Mouse (Mus musculus): ENCODE measurements around the gene Ptar1.
"Not testable (repeated sequence)": the region's sequence is repeated elsewhere in the genome, so short reads cannot be mapped to it uniquely, and the experiment has no call there.

Gene Ptar1

DNA sequence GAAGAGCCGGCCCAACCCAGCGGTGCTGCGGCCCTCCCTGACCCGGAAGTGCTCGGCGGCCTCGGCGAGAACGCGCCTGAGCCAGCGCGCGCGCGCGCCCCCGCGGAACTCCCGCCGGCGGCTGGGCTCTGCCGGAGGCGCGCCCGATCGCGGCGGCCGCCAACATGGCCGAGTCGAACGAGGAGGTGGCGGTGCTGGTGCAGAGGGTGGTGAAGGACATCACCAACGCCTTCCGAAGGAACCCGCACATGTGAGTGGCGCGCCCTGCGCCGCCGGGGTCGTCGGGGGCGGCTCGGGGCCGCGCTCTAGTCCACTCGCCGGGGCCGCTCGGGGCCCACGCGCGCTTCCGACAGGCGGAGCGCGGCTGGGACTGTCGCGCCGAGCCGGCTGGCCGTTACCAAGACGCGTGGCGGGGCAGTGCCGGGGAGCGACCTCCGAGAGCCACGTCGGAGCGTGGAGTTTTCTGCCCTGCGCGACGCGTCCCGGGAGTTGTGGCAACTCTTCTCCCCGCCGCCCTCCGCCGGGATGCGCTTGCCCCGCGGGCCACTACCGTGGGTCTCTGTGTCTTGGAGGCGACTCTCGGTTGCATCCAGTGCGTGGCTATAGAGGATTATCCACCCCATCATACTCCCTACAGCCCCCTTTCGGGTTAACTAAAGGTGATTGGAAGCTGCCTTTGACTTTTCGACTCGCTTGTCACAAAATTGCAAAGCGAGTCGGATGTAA is at the start of gene Ptar1:
Ptar1 (plus strand) TSS at position 134 of the 726 bp plus-strand sequence.
- DNase-seq (ENCODE audit: low read depth, low spot score) = peak; percentile 82

DNA sequence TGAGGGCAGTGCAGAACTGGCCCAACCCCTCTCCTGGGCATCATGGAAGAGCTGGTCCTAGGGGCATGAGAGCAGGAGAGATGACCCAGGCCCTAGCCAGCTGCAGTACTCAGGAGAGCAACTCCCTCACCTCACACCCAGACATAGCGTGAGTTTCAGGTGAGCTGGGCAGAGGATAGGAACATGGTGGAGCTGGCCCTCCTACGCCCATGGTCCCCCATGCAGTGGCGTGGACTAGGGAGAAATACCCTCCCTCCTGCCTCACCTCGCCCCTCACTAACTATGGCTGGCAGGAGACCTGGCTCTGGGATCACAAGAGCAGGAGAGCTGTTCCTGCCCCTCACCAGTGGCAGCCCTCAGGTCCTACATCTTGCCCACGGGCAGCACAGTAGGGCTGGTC is 43.4 kb upstream of the Ptar1 start:
- no peak for DNase-seq (ENCODE audit: low read depth, low spot score)

DNA sequence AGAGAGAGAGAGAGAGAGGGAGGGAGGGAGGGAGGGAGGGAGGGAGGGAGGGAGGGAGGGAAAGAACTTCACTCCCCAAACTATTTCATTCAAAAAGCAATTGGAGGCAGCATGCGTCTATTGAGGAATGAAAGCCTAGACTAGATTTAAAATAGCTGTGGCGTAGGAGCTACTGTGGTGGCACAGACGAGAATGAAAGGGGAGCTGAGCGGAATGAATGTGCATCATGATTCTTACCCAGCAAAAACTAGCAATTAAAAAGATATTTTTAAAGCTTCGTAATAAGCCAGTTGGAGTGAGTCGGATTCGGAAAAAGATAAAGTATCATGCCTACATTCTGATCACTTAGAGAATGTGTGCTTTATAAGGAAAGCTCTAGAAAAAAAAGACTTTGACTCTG is 41.9 kb upstream of the Ptar1 start:
- DNase-seq (ENCODE audit: low read depth, low spot score) = no peak

DNA sequence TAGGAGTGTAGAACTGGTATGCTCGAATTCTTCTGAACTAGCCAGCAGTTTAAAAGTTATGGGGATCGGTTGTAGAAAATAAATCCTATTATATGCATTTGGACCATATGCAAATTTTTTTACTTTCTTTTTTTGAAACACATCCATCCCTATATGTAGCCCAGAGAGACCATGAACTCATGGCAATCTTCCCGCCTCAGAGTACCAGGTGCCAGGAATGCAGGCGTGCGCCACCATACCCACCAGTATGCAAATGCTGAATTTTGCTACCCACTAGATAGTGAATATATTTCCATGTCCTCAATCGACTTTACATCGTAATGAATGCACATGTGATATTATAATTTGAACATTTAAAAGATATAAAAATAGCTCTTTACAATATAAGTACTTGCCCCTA is 39.9 kb upstream of the Ptar1 start:
- no peak for DNase-seq (ENCODE audit: low read depth, low spot score)

DNA sequence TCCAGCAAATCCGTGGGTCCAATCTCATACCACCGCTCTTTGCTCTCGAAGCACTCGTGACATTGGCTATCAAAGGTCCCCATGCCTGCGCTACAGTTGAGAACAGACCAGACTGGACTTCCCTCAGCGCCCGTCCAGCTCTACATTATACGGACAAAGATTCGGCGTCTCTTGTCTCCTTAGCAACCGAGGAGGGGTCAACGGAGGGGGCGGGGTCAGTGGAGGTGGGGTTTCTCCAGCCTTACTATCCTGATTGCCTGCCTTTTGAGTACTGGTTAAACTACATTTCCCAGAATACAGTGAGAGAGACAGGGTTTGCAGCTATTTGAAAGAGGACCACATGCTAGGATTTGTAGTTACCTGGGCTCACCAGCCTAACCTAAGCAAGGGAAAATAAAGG is 34.6 kb upstream of the Ptar1 start, which contains the start of gene 1700028P14Rik:
1700028P14Rik (minus strand) TSS at position 169 of the 400 bp plus-strand sequence.
- DNase-seq (ENCODE audit: low read depth, low spot score) = no peak

DNA sequence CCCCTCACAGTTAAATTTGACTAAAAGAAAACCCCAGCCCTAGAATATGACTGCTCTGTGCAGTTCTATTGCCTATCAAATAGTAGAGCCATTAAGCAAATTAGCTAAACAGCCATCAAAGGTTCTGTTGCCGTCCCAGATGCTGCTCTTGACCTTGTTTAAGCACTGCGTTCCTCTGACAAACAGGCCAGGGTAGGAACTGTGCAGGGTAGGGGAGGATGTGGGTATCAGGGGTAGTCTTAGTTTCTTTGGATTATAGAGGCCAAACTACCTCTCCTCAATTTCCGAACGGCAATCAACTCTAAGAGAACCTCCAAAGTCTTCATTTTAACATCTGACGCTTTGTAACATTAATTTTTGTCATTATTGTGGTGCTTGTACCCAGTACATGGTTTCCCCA is 34.1 kb upstream of the Ptar1 start:
- no peak for DNase-seq (ENCODE audit: low read depth, low spot score)

DNA sequence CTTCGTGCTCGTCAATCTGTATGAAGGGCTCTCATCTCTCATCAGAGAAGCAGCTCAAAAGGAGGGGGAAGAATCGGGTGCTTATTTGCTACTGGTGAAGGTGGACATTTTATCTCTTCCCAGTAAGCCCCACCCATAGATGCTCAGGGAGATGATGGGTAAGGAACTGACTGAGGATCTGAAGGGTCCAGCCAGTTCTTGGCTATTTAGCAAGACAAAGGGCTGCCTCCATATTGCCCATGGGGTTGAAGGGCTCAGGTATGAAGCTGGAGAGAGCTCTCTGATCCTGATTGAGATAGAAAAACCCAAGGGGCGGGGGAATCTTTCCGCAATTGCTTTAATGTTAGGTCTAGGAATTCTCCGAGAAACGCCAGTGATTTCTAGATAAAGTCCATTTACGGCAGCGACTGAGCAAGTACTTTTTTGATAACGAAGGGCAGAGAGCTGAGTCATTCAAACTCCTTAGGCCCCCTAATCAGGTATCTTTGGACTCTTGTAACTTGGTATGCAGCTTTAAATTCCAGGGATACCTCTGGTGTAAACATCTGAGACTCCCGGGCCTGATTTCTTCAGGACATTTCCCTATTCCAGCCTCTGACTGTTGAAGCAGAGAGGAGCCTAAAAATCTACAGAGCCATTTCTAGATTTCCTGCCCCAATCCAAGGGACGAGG is 29.8 kb upstream of the Ptar1 start:
- no peak for DNase-seq (ENCODE audit: low read depth, low spot score)

DNA sequence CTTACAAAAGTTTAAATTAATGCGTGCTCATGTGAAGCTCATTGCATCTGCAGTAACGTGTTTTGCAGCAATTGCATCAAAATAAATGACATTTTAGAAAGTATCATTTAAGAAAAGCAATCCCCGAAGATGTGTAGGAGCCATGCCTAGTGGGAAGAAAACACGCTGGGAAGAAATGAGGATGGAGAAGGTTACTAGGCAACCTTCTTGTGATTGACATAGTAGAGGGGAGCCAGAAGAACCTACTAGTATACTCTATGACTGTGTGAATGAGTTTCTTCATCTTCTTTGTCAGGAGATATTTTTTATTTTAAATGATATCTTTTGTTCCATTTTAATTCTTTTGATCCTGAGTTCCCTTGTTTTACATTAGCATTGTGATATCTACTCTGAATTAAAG is 28.9 kb upstream of the Ptar1 start:
- DNase-seq (ENCODE audit: low read depth, low spot score) = no peak

DNA sequence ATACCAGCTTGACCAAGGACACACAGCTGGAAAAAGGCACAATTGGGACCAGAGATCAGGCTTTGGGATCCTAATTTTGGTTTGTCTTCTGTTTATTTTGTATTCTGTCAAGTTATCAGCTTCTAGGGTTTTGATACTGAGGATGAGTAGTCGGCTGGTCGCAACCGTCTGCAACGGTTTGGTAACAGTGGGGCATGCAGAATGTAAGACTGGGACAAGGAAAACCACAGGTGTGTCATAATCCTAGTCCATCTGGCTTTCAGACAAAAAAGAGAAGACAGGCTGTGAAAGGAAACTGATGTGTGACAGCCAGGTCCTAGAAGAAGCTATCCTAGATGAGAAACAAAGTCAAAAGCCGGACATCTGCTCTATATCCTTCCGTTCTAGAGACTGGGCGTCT is 23.1 kb upstream of the Ptar1 start:
- DNase-seq (ENCODE audit: low read depth, low spot score) = no peak

DNA sequence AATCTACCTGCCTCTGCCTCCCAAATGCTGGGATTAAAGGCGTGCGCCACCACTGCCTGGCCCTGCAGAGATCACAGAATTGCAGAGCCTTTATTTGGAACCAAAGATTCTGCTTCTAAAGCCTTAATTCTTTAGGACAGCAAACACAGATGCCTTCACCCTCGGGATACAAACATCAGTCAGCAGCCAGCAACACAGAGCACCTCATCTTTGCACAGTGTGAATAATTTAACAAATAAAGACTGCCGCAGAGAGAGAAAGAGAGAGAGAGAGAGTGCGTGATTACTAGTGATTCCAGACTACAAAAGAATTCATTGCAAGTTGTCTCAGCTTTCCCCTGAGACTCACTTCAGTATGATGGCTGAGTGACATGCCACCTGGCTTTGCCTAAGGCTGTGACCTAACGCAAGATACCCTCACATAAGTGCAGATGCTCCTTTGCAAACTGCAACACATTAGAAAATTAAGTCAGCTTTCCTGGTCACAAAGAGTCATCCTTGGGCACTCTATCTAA is 19.0 kb upstream of the Ptar1 start:
- DNase-seq (ENCODE audit: low read depth, low spot score) = no peak

DNA sequence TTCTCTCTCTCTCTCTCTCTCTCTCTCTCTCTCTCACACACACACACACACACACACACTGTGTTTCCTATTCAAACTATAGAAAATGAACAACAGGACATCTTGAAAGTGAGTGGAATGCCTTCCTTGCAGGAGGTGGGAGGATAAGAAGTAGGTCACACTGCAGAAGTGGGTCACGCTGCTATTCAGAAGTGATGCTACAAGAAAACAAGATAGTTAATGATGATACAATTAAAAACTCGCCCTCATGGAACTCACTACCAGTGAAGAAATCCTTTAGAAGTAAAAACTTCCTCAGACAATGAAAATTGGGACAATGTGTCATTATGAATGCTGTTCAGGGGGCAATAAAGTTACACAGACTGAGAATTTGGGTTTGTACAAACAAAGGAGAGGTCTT is 14.2 kb upstream of the Ptar1 start:
- DNase-seq (ENCODE audit: low read depth, low spot score) = no peak

DNA sequence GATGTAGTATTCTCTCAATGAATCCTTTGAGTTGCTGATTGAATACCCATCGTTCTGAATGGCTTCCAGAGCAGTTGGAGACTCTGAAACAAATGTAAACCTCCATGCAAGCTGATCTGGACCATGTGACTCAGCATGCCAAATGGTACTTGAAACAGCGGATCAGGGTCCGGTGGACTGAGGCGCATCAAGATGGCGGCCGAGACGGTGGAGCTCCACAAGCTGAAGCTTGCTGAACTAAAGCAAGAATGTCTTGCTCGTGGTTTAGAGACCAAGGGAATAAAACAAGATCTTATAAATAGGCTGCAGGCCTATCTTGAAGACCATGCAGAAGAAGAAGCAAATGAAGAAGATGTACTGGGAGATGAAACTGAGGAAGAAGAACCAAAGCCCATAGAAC is 11.6 kb upstream of the Ptar1 start:
- DNase-seq (ENCODE audit: low read depth, low spot score) = not testable (repeated sequence)

DNA sequence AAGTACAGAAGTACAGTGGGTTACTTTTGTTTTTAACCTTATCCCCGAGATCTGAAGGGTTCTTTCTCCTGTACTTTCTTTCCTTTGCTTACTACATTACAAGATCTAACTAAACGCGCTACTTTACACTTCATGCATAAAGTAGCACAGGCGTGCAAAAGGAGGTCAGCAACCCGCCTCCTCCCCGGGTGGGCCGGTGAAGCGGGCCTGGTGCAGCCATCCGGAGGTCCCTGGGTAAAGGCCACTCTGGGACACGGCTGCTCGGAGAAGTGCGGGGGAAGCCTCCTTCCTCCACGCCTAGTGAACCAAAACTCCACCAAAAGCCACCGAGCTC is 300 bp upstream of the Ptar1 start:
- no peak for DNase-seq (ENCODE audit: low read depth, low spot score)

DNA sequence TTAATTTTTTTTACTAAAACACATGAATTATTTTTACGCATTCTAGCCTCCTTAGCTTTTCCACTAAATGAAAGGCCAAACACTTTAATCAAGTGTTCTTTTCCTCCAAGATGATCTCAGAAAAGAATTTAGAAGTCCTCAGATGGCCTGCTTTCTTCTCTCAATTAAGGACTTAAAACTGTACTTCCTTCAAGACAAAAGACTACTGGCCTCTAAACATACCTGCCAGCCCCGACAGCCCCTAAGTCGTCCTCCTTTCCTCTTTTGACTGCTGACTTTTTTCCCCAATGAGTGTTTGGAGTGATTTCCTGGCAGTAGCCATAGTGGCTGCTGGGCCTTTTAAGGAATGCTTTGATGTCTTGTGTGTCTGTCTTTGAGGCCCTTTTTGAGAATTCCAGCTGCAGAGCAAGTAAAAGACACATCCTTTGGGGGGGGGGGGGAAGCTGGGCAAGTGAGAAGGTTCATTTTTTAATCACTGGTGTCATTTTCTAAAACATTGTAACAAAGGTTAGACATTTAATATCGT is 1.3 kb downstream of the Ptar1 start:
- DNase-seq (ENCODE audit: low read depth, low spot score) = no peak

DNA sequence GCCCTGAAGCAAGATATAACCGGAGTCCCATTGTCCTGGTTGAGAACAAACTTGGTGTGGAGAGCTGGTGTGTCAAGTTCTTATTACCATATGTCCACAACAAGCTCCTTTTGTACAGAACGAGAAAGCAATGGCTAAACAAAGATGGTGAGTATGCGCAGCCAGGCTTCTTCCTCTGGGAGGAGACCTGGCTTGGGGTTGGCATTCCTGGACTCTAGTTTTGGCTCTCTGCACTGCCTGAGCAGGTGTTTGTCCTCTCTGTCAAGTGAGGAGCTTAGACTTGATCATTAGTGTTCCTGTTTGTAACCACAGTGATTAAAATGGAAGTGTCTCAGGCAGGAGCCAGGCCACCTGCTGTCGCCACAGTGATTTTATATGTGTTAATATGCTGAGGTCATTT is 7.1 kb downstream of the Ptar1 start:
- no peak for DNase-seq (ENCODE audit: low read depth, low spot score)

DNA sequence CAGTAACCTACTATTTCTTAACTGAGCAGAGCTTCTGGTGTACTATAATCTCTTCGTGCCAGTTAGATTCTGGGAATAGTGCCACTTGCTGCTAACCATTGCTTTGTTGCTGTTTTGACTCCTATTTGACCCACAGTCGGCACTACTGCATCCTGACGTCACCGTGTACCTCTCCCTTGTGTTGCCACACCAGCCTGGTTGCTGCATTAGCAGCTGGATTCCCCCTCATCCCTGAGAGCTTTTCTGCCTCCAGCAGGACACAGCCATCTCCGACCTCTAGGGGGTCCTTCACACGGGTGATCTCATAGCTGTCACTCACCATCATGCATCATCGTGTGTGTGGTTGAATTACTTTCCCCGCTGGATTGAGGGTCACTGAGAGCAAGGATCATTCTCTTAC is 10.6 kb downstream of the Ptar1 start:
- no peak for DNase-seq (ENCODE audit: low read depth, low spot score)

DNA sequence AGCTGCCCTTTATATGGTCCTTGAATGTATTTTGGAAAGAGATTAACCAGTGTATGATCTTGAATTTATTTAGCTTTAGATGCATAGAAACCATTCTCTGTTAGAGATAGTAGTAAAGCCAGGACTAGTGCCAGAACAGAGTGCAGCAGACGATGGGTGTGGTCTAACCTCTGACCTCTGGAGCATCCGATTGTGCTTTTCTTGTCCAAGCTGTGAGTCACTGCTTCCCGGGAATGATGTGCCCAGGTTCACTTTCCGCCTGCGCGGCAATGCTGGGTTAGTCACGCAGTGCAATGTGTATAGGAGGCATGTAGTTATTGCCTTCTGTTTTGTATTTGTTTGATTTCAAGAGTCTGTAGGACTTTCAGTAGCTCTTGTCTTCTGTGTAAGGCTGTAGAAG is 11.1 kb downstream of the Ptar1 start:
- DNase-seq (ENCODE audit: low read depth, low spot score) = no peak

DNA sequence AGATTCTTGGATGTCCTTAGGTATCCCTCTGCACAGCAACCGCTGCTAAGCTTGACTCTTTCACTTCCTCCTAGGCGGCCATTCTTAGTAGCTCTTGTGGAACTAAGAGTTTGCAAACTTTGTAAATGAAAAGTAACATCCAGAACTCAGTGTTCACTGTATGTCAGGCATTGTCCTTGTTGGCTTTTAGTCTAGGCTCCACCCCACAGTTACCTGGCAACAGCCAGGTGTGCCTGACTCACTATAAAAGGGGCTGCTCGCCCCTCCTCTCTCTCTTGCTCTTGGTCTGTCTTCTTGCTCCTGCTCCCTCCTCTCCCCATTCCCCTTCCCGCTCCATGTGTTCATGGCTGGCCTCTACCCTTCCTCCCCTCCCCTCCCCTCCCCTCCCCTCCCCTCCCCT is 11.9 kb downstream of the Ptar1 start:
- DNase-seq (ENCODE audit: low read depth, low spot score) = no peak

DNA sequence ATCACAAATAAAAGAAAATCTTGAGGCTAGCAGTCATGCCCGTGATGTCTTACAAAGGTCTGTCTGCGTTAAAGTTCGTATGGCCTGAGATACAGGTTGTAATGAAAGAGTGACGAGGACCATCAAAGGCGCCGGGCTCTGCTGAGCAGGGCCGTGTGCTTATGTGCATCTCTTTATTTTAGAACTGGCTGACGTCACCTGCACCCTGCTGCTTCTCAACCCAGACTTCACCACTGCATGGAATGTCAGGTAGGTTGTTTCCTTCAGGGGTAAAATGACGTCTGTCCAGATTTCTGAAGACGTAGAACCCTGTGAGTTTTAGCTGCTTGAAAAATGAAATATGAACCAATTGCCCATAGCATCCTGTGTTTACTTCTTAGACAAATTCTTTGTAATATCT is 15.7 kb downstream of the Ptar1 start:
- DNase-seq (ENCODE audit: low read depth, low spot score) = no peak

DNA sequence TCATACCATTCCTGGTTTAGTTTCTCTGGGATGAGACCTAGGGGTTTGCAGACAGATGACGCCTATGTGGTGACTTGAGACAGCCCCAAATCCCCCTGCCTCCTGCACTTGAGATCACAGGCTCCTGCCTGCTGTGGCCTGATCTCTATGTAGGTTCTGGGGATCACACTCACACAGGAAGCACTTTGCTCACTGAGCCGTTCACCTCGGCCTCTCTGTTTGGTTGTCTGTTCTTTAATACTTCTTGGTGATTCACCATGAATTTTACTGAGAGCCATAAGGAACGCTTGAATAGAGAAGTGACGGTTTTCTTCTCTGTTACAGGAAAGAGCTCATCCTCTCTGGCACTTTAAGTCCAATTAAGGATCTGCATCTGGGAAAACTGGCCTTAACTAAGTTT is 18.2 kb downstream of the Ptar1 start:
- DNase-seq (ENCODE audit: low read depth, low spot score) = no peak

DNA sequence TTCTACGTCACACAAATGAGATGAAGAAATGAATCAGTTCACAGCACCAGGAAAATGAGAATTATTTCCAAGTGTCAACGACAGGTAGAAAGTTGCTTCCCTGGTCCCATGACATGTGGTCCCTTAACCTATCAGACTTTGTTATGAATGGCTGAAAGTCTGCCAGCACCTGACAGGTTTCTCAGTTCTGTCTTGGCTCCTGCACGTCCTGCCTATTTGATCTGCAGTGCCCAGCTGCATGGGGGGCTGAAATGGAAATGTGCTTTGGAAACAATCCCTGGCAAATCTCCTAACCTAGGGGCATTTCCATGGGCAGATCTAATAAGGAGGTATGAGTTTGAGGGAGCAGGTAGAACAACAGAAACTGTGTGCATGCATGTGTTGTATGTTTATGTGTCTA is 59.3 kb downstream of the Ptar1 start:
- DNase-seq (ENCODE audit: low read depth, low spot score) = no peak

DNA sequence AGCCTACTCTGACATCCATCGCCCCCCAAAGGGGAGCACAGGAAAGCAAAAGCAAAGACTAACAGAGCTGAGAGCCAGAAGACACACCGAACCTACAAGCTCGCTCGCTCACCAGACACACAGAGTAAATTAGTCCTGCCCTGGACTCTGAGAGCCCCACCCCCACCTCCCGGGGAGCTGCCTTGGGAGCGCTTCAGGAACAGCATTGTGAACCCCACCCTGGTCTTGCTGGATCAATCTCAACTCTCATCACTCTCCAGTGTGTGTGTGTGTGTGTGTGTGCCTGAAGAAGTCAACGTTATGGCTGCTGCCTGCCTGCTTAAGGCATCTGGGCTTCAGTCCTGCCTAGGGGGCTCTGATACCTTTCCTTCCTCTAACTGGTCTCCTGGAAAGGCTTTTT is 69.8 kb downstream of the Ptar1 start:
- DNase-seq (ENCODE audit: low read depth, low spot score) = no peak

DNA sequence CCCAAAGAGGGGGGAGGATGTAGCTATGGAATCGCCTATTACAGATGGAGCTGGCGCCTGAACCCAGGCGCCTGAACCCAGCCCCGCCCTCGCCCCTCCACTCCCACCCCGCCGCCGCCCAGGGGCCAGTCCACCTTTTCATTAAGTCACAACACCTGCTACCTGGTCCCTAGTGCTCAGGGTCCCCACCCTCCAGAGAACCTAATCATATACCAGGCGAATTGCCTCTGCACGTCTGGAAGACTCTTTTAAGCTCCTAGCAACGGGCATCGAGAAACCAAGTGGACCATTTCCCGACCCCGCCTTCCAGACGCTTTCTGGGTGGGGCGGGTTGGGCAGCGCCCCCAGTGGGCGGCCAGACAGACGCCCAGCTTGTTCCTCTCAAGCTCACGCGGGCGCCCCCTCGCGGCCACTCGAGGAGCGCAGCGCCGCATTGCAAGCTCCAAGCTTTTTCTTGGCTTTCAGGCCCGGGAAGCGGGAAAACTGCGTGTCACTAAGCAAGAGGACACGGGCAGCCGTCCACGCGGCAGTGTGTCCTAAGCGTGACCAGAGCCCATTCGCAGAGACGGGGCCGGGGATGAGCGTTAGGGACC is 70.8 kb downstream of the Ptar1 start:
- DNase-seq (ENCODE audit: low read depth, low spot score) = peak; percentile 17

Data from c-Kit-negative CD71-positive TER-119-positive erythroid progenitor cells, embryonic 14.5 days (primary cell).